Mouse (Mus musculus) cerebellum, adult 18-20 months (tissue): ENCODE data around the gene Zswim7.
"Not testable (repeated sequence)": the region's sequence is repeated elsewhere in the genome, so short reads cannot be mapped to it uniquely, and the experiment has no call there.

Source experiments
- DNase-seq, 2 experiments: peaks; one replicate each; pipeline ENCODE4 v3.0.0; 2021

Gene Zswim7

GRCm38 (mm10) chr11:62280675-62281600 is at the start of gene Zswim7, which contains the start of gene Ttc19:
Zswim7 (minus strand) TSS chr11:62281375.
Ttc19 (plus strand) TSS chr11:62281473.
- peak; percentile 87 to 96 for DNase-seq

- DNase-seq = no peak
Measured at GRCm38 (mm10) chr11:62323659-62324058, 42.5 kb upstream of the Zswim7 start.

- DNase-seq = no peak
Measured at GRCm38 (mm10) chr11:62320097-62320496, 38.9 kb upstream of the Zswim7 start.

GRCm38 (mm10) chr11:62317746-62318145 is 36.6 kb upstream of the Zswim7 start:
- peak; percentile 58 to 70 for DNase-seq

- DNase-seq = no peak
Measured at GRCm38 (mm10) chr11:62314984-62315383, 33.8 kb upstream of the Zswim7 start.

- no peak for DNase-seq
Measured at GRCm38 (mm10) chr11:62309296-62309695, 28.1 kb upstream of the Zswim7 start.

GRCm38 (mm10) chr11:62305866-62306265 is 24.7 kb upstream of the Zswim7 start:
- no peak for DNase-seq

- DNase-seq = no peak
Measured at GRCm38 (mm10) chr11:62298883-62299282, 17.7 kb upstream of the Zswim7 start.

- DNase-seq = no peak
Measured at GRCm38 (mm10) chr11:62294121-62294520, 12.9 kb upstream of the Zswim7 start.

GRCm38 (mm10) chr11:62287700-62288099 is 6.5 kb upstream of the Zswim7 start:
- no peak for DNase-seq

GRCm38 (mm10) chr11:62285020-62285419 is 3.8 kb upstream of the Zswim7 start:
- no peak for DNase-seq

- not testable (repeated sequence) for DNase-seq
Measured at GRCm38 (mm10) chr11:62284020-62284419, 2.8 kb upstream of the Zswim7 start.

GRCm38 (mm10) chr11:62281601-62281997 is 424 bp upstream of the Zswim7 start:
- no peak for DNase-seq

- peak in 1 of 2 experiments; percentile 34 for DNase-seq
Measured at GRCm38 (mm10) chr11:62278027-62278426, 3.1 kb downstream of the Zswim7 start.

GRCm38 (mm10) chr11:62277086-62277485 is 4.1 kb downstream of the Zswim7 start:
- DNase-seq = no peak

GRCm38 (mm10) chr11:62270851-62271250 is 10.3 kb downstream of the Zswim7 start:
- DNase-seq = no peak

GRCm38 (mm10) chr11:62269097-62269496 is 12.1 kb downstream of the Zswim7 start:
- no peak for DNase-seq

- no peak for DNase-seq
Measured at GRCm38 (mm10) chr11:62268381-62268780, 12.8 kb downstream of the Zswim7 start.

- DNase-seq = no peak
Measured at GRCm38 (mm10) chr11:62266466-62267214, 14.5 kb downstream of the Zswim7 start.

- DNase-seq = no peak
Measured at GRCm38 (mm10) chr11:62265642-62266041, 15.5 kb downstream of the Zswim7 start.

- DNase-seq = no peak
Measured at GRCm38 (mm10) chr11:62264018-62264417, 17.2 kb downstream of the Zswim7 start.

GRCm38 (mm10) chr11:62263599-62263998 is 17.6 kb downstream of the Zswim7 start:
- no peak for DNase-seq

- DNase-seq = peak in 1 of 2 experiments; percentile 13
Measured at GRCm38 (mm10) chr11:62259214-62259613, 22.0 kb downstream of the Zswim7 start.

- DNase-seq = no peak
Measured at GRCm38 (mm10) chr11:62253380-62253779, 27.8 kb downstream of the Zswim7 start.
